Mouse (Mus musculus) stomach, postnatal 0 days (tissue): ENCODE measurements around the gene Arid1b.

ENCODE experiments used
- CTCF ChIP-seq: IDR thresholded peaks from 2 replicates; pipeline ENCODE4 v1.5.1; 2016; ENCODE audit warnings: antibody characterized with exemption, low read depth, mild to moderate bottlenecking, moderate library complexity
- EP300 ChIP-seq: optimal IDR thresholded peaks from 2 replicates; pipeline ENCODE3; 2016; ENCODE audit warnings: antibody characterized with exemption

DNA sequence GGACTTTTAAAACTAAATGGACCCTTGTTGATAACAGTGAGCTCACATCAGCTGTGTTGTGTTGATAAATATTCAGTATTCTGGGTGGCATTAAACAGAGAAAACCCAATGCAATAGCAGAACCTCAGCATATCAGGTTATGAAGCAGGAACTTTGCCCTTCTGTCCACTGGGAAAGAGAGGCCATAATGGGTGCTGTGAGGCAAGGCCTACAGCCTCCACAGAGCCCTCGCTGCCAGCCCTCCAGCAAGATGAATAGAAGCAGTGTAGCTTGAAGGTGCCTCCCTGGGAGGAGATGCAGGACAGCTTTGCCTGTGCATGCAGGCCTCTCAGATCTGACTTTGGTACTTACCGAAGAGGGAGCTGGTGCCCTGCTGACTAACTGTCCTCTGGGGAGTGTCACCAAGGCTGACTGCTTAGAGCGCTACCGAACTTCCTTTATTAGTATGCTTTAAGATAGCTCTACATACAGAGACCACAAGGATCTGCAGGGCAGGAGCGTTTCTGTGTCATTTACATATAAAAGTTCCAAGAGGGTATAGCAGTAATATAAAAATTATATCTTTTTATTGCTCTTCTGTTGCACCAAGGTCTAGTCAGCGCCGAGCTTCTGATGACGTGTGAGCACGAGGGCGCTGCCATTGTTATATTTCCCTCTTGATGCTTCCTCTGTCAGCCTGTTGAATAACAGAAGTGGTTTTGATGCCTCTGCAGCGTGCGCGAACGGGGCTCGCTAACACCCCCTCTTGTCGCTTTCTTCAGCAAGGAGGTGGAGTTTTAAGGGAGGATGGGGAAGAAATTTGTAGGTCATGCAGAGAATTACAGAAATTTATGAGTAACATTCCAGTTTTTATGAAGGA is 244.5 kb downstream of the Arid1b start:
- TF ChIP-seq EP300, result no peak
- TF ChIP-seq CTCF, result no peak
